Mouse (Mus musculus): ENCODE measurements around the gene Slc47a1.
"Not testable (repeated sequence)": the region's sequence is repeated elsewhere in the genome, so short reads cannot be mapped to it uniquely, and the experiment has no call there.

The Slc47a1 gene

DNA sequence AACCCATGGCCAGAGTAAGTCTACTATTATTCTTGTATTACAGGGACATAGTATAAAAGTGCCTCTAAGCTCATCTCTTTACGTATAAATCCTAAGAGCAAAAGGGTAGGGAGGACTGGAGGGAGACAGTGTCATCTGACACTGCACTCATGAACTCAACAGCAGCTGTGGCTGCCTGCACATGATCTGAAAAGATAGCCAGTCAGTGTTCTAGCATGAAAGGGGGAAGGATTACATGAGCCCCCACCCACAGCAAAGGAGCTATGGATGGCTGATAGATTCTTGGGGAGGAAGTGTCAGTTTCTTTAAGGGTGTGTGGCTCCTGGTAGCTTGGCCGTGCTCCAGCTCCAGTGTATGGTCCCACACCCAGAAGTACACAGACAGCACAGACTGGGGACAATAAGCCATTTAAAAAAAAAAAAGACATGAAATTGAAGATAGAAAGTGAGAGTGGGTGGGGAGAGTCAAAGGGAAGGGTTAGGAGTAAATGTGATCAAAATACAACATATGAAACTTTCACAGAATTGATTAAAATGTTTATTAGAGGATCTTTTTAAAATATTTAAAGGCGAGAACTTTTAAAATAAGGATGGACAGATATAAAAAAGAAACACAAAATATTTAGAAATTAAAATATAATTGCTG is 58.1 kb downstream of the Slc47a1 start:
- DNase-seq (ENCODE audit: low read depth, low spot score), result no peak

DNA sequence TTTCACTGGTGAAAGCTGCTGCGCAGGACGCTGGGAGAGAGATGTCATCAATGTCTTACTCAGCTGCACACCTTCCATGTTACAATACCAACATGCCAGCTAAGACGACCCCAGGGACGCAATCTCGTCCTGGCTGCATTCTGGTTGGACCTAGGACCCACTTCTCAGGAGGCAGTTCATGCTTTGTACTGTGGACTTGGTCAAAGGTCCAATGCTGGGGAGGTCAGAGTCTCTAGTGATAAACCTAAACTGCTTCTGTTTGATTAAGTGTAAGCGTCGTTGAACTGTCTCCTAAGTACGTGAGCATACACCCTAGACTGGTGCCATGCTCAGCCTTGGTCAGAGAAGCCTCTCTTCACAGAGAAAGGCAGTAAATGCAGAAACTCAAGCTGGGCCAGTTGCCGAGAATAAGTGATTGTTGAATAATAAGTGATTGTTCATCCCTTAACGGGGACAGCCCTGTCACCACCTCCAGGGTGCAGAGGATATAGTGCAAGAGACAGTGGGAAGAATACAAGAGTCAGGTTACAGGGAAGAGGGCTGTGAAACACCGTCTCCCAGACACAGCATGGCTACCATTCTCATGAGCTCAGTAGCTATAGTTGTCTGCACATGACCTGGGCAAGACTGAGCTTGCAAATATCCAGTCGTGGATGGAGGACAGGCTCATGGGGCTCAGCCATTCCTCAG is 58.8 kb downstream of the Slc47a1 start:
- DNase-seq (ENCODE audit: low read depth, low spot score), result no peak

DNA sequence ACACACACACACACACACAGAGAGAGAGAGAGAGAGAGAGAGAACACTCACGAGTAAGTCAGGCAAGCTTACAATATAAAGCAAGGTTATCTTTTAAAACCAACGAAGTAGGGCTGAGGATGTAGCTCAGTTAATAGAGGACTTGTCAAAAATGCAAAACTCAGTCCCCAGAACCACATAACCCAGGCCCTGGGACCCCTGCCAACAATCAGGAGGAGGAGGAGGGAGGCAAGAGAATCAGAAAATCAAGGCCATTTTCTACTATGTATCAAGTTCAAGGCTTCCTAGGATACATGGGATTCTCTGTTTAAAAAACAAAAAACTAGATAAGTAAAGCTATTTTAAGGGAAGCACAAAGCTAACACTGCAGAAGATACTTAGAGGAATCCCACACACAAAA is 61.3 kb downstream of the Slc47a1 start:
- no peak for DNase-seq (ENCODE audit: low read depth, low spot score)

DNA sequence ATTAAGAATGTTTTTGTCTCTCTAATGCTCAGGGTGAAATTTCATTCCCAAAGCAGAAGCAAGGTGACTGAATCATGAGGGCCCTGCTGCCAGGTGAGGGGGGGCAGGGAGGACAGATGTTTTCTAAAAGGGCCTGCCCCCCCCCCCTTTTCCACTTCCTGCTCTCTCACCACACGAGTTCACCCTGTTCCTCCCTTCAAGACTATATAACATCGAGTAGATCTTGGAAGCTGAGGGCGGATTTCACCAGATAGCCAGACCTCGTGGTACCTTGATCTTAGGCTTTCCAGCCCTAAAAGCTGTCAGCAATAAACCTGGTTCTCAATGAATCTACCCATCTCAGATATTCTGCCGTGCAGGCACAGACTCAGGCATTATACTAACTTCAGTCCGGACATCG is 67.8 kb downstream of the Slc47a1 start:
- DNase-seq (ENCODE audit: low read depth, low spot score), result no peak

DNA sequence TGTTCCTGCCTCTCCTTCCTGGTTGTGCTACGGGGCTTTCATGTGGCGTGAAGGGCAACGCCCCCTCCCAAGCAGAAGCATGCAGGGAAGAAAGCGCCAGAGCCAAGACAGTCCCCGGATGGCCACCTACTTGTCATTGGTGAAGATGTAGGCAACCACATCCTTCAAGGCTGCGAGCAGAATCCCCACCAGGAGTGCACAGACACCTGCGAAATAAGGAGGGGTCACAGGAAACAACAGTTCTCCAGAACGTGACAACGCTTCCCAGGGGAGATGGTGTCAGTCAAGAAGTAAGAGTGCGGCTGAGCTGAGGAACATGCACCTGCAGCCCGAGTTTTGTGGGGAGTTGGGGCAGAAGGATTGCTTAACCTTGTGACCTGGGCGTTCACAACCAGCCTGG is 68.3 kb downstream of the Slc47a1 start:
- no peak for DNase-seq (ENCODE audit: low read depth, low spot score)

DNA sequence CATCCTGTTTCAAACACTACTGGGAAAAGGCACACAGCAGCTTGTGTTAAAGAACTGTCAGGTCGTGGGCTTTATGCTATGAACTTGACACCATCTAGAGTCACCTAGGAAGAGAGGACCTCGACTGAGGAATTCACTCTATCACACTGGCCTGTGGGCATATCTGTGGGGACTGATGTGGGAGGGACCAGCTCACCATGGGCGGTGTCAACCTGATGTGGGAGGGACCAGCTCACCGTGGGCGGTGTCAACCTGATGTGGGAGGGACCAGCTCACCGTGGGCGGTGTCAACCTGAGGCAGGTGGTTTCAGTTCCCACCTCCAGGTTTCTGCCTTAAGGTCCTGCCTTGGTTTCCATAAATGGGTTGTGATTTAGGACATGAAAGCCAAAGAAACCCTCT is 70.3 kb downstream of the Slc47a1 start:
- no peak for DNase-seq (ENCODE audit: low read depth, low spot score)

DNA sequence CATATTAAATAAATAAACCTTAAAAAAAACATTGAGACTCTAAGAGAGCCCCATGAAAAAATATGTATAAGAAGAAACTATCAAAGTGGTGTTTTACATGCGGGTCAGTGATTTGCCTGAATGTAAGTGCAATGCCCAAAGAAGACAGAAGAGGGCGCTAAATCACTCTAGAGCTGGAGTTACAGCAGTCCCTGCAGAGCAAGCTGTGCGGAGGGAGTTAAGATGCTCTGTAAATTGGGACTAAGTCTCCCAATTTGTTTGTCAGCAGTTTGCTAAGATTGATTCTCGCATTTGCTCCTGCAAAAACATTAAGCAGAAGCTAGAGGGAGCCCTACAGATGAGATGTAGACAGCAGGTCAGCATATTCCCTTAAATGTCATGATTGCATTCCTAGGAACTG is 72.8 kb downstream of the Slc47a1 start:
- peak; percentile 34 for DNase-seq (ENCODE audit: low read depth, low spot score)

DNA sequence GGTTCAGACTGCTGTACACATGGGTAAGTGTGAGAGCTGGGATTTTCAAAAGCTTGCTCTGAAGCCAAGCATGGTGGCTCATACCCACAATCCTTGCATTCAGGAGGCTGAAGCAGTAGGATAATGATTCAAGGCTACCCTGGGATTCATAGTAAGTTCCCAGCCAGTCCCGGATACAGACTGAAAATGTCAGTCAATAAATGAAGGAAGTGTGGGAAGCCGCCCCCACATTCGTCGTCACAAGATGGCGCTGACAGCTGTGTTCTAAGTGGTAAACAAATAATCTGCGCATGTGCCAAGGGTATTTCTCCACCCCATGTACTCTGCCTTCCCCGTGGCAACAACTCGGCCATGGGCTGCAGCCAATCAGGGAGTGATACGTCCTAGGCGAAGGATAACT is 73.6 kb downstream of the Slc47a1 start:
- DNase-seq (ENCODE audit: low read depth, low spot score), result not testable (repeated sequence)

DNA sequence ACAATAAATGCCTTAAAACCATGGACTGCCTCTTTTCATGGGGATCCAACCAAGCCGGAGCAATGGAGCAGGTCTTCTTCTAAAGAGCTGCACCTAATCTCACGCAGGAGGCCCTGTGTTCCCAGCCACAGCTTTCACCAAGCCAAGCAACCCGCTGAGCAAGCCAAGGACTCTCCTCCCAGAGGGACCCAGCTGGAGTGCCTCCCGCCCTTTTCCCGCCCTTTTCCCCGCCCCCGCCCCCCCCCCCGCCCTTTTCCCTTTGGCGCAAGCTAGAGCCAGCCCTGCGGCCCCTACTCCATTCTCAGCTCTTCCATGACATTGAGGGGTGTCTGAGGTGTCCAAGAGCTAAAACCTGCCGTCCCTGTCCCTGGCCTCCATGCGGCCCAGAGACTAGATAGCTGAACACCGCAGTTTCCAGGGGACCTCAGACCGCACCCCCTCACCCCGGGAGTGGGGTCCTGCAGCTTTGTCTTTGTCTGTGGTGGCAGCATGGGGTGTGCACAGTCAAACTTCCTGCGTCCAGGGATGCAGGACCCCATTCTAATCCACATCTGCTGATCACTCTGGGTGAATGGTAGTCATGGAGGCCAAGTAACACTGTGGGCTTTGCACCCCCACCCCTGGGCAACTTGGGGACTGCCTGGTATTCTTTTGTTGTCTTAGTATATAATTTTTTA is 77.3 kb downstream of the Slc47a1 start:
- peak; percentile 37 for DNase-seq (ENCODE audit: low read depth, low spot score)

DNA sequence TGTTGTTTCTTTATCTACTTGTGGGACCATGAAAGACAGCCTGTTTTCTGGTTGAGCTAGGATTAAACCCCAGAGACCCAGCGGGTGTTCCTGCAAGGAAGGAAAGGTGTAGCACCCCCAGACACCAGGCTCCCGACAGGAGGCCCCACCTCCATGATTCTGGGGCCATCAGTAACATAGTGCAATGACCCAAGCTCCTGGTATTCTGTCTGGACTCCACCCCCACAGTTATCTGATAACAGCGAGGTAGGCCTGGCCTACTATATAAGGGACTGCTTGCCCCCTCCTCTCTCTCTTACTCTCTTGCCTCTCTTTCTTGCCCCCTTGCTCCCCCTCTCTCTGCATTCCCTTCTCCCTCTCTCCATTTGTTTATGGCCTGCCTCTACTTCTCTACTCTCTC is 77.9 kb downstream of the Slc47a1 start:
- no peak for DNase-seq (ENCODE audit: low read depth, low spot score)

DNA sequence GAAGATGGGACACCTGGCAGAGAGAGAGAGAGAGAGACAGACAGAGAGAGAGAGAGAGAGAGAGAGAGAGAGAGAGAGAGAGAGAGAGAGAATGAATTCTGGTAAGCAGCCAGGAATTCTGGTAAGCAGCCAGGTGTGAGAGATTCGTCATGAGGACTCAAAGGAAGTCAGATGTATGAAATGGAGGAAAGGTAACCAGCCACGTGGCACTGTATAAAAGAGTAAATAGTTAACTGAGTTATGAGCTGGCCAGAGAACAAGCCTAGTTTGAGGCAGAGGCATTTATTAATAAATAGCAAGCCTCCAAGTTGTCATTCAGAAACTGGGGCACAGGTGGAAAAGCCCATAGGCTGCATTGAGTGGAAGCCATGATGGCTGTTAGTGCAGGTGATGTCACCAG is 80.2 kb downstream of the Slc47a1 start:
- DNase-seq (ENCODE audit: low read depth, low spot score), result no peak

DNA sequence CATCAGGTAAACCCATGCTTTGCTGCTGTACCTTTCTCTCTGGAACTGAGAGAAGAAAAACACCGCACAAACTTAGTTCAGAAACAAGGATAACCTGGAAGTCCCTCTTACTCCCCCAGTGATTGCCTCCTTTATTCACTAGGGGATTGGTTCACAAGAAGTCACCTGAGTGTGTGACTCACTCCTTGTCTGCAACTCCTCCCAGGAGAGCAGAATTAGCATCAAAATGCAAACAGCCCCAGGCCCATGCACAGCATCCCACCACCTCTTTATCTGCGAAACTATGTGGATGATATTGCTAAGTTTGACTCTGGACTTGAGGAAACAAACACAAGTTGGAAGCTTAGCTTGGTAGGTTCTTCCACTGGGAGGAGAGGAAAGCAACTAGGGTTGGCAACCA is 80.8 kb downstream of the Slc47a1 start:
- DNase-seq (ENCODE audit: low read depth, low spot score), result no peak

DNA sequence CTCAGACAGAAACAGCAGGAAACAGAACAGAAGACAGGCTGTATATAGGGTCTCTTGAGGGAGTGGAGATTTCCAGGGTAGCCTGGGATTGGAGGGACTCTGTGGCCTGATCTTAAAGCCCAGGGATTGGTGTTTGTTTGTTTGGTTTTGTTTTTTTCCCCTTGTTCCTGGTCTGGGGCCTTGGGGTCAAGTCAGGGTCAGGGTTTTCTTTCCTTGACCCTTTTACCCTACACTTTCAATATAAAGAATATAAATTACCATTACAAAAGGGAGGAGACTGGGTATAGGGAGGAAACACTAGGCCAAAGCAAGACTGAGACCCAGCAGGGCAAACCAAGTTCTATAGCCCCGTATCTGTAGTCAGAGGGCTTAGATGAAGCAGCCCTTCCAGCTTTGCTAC is 81.6 kb downstream of the Slc47a1 start:
- DNase-seq (ENCODE audit: low read depth, low spot score), result no peak

DNA sequence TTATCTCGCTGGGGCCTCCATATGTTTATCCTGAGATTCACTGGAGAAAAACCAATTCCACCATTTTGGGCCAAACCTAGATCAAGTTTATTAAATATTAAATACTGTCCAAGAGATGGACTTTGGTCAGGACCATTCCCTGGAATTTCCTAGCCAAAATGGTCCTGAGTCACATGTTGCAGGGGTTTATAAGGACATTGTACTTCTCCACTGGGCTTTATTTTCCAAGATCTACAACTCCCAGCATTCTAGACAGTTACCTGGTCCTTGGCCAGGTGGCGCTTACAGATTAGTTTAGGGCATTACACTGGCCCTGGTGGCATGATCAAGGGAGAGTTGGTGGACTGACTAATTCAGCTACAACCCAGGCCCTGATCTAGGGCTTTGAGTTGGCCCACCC is 82.6 kb downstream of the Slc47a1 start:
- DNase-seq (ENCODE audit: low read depth, low spot score), result no peak

DNA sequence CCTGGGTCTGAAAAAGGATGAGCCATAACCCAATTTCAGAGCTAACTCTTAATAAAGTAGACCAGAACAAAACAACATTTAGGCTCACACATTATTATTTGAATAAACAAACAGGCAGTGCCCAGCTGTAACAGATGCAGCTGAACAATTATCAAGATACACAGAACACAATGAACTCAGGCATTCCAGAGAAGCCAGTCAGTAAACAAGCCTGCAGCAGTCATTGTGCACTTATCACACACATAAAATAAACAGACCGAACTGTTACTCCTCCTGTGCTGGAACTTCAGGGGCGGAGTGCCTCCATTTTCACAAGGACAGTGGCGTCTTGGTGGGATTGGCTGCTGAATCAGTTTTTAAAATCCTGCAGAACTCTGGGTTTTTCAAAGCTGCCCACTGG is 83.7 kb downstream of the Slc47a1 start:
- no peak for DNase-seq (ENCODE audit: low read depth, low spot score)

All from skeletal muscle tissue, adult 2 months (tissue).